Mouse (Mus musculus) cerebellum, adult 2 months (tissue): Measurements from ENCODE around the gene D5Ertd579e.

Source experiments
- CTCF ChIP-seq: fragments of 200-500 bp; IDR thresholded peaks from 2 replicates; pipeline ENCODE4 v1.5.1; 2011; ENCODE audit warnings: low read depth, mild to moderate bottlenecking, control low read depth, low read length, moderate library complexity, borderline replicate concordance; ENCODE audit not compliant: insufficient read depth
- POLR2A ChIP-seq: fragments of 200-500 bp; IDR thresholded peaks from 2 replicates; pipeline ENCODE4 v1.6.1; 2011; ENCODE audit warnings: low read length, control low read depth, borderline replicate concordance; ENCODE audit not compliant: insufficient read depth

DNA sequence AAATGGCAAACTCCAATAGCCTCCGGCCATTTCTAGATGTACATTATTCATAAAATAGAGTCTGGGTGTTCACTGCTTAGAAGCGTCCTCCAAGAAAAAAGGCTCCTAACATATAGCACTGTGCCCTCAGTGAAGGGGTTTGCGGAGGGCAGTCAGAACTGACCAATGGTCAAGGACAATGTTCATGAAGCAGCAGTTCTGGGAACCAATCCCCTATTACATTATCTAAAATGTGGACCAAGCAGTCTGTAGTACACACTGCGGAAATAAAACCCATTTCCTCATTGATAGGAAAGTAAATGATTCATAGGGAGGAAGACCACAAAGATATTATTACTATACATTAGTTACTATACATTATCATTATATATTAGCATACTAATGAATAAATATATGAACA is 135.3 kb downstream of the D5Ertd579e start:
- TF ChIP-seq CTCF, result no peak
- TF ChIP-seq POLR2A, result no peak
